Mouse (Mus musculus) ZHBTc4 (cell line): Measurements from ENCODE around the gene Pcbp2.
A peak's percentile ranks its signal among the peaks of the same experiment; 100 is the strongest.

Experiments used
- DNase-seq: peaks from one replicate; pipeline ENCODE4 v3.0.0-alpha.2; 2011; ENCODE audit warnings: low read depth, low spot score

Pcbp2 gene

DNA sequence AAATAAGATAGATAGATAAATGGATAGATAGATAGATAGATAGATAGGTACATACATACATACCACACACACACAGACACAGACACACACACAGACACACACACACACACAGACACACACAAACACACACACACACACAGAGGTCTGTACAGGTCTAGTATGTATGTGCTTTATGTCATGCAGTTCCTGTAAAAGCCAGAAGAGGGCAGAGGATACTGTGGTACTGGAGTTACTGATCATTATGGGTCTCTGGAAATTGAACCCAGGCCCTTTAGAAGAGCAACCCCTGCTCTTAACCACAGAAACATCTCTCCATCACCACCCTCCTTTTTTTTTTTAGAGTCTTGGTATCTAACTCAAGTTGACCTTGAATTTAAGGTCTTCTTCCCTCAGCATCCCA lies 6.7 kb upstream of the Pcbp2 start:
- DNase-seq: peak; percentile 79

DNA sequence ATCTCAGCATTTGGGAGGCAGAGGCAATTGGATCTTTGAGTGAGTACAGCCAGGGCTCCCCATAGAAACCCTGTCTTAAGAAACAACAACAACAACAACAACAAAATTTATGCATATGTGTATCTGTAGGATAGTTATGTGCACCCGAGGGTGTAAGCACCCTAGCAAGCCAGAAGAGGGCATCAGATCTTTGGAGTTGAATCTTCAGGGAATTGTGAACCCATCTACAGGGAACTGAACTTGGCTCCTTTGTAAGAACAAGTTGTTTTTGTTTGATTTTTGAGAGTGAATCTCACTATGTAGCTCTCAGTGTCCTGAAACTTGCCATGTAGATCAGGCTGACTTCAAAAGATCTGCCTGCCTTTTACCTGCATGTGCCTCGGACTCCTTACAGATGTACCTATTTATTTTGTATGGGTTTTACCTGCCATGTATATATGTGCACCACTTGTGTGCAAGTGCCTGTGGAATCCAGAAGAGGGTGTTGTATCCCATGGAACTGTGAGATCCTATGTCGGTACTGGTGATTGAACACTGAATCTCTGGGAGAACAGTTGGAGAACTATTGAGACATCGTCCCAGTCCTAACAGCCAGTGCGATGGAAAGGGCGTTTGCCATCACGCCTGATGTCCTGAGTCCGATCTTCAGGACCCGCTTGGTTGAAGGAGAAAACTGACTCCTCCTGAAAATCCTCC lies 1.5 kb upstream of the Pcbp2 start:
- peak; percentile 65 for DNase-seq

DNA sequence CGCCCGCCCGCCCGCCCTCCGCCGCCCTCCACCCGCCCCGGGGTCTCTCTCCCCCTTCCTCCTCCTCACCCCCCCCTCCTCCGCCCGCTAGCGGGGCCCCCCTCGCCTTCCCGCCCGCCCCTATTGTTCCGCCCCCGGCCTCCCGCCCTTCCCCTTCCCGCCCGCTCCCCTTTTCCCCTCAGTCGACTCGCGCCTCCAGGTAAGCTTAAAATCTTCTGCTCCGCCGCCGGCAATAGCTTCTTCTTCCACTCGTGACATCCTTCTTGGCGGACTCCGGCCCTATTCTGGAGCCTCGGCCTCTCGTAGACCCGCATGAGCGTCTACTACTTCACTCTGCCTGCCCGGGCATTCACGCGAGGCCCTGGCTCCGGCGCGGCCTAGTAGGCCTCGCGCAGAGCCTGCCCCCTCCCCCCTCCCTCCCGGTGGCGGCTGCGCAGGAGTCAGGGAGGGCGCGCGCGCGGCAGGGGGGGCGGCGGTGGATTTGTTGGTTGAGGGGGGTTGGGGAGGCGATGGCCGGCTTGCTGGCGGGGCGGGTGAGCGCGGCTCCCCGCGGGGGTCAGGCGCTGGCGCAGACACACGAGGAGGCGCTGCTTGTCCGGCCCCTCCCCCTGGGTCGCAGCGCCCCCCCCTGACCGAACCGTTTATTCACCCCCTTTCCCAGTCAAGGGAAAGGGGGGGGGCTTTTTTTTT lies 411 bp downstream of the Pcbp2 start:
- DNase-seq: peak; percentile 91

DNA sequence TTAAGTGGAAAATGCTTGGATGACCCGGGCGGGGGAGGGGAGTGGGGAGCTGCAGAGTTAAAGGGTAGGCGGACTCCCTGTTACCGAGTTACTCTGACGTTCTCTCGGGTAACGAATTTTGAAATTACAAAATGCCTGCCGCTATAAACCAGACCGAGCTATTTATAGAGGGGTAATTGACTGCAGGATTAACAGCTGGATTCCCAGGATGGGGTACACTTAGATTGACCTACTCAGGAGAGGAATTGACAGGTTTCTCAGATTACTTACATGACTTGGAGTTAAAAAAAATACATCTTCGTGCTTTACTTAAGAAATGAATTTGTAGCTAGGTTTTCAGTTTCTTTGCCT lies 931 bp downstream of the Pcbp2 start:
- DNase-seq: no peak

DNA sequence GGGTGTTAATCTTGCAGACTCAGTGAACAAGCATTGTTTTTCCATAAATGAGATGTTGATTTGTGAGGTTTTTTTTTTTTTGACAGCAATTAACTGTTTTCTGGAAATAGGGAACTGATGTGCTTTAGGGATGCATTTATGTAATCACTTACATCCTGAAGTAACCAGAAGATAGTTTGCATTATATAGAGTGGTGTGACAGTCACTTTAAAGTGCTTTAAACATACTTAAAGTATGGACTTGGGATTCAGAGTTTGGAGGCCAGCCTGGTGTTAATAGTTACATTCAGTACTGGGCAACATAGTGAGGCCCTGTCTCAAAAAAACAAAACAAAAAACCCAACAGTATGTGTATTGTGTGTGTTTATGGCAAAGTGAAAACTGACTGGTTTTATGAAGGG lies 1.4 kb downstream of the Pcbp2 start:
- DNase-seq: no peak

DNA sequence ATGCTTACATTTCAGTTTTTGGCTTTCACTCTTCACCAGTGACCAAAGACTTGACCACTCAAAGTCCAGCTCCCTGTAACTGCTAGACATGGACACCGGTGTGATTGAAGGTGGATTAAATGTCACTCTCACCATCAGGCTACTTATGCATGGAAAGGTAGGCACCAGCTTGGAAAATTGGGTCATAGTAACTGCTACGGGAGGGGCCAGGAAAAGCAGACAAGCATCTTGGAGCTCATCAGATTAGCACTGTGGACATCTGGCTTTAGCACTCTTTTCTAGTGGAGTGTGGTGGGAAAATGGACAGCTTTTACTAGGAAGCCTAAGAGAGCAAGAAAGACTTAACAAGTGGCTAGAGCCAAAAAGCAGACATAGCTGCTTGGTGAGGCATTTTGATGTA lies 2.9 kb downstream of the Pcbp2 start:
- no peak for DNase-seq

DNA sequence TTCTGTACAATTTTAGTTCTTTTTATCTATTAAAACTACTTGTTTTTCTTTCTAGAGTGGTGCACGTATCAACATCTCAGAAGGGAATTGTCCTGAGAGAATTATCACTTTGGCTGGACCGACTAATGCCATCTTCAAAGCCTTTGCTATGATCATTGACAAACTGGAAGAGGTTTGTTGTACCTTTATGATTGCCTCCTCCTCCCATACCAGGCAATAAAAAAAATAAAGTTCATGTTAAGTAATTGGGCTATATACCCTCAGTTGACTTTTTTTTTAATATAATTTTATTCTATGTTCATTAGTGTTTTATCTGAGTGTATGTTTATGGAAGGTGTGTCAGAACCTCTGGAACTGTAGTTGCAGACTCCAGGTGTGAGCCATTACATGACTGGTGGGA lies 4.2 kb downstream of the Pcbp2 start:
- no peak for DNase-seq

DNA sequence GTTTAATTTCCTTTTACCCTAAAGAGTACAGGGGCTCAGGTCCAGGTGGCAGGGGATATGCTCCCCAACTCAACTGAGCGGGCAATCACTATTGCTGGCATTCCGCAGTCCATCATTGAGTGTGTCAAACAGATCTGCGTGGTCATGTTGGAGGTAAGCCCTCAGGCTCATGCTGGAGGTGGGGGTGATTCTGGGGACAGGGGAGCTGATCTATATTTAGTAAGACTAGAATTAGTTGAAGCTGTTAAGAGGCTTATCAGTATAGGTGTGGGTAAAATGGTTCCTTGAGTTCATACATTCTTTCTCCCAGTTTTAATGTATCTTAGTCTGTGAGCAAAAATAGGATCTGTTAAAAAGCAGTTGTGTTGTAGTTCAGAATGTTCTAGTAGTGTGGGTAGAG lies 12.8 kb downstream of the Pcbp2 start:
- DNase-seq: no peak

DNA sequence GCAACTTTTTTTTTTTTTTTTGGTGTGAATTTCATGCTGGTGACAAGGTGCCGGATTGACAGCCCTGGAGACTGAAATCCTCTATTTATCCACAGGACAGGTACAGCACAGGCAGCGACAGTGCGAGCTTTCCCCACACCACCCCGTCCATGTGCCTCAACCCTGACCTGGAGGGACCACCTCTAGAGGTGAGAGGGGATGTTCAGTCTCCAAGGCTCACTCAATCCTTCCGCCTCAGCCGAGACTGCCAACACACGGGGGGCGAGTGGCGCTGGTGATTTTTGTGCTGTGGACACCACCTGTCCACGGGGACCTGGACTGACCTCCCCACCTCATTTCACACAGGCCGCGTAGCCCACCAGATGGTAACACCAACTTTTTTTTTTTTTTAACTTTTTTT lies 15.5 kb downstream of the Pcbp2 start:
- no peak for DNase-seq

DNA sequence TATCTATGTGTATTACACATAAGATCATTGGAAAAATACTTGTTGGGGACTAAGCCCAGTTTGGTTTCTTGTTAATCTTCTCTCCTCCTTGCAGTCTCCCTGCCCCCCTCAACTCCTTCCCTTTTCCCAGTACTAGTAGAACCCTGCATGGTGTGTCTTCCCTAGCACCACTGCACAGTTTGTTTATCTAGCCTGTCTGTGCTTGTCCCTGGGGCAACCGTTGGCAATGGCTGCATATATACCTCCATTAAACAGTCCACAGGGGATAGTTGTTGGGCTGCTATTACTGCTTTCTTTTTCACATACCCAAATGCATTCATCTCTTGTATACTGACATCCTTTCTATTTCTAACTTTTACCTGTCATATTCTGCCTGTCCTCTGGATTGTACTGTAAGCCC lies 17.3 kb downstream of the Pcbp2 start:
- DNase-seq: no peak

DNA sequence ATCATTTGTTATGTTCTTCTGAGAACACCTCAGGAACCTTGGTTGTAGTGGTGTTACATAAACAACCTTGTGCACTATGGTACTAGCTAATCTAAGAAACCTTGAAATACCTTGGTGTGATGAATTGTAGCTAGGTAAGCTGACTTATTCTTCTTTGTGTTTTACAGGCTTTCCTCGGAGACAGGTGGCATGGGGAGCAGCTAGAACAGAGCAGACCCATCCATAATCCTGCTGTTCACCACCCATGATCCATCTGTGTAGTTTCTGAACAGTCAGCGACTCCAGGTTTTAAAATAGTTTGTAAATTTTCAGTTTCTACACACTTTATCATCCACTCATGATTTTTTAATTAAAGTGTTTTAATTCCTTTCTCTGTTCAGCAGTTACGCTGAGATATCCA lies 28.0 kb downstream of the Pcbp2 start:
- no peak for DNase-seq

DNA sequence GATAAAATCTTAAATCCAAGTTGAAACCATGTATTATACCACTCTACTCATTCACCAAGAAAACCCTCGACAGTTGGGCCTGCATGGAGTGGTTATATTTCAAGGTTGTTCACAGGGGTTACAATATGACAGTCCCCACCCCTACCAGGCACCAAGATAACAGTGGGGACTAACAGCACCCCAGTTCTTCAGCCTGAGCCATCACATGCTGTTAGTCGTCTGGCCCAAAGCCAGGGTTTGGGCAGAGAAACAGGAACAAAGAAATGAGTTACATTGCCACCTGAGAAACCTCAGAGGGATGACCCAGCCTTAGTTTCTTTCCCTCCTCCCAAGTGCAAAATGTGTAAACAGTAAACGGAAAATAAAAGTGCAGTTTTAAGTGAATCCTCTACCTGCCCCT lies 29.0 kb downstream of the Pcbp2 start:
- no peak for DNase-seq

DNA sequence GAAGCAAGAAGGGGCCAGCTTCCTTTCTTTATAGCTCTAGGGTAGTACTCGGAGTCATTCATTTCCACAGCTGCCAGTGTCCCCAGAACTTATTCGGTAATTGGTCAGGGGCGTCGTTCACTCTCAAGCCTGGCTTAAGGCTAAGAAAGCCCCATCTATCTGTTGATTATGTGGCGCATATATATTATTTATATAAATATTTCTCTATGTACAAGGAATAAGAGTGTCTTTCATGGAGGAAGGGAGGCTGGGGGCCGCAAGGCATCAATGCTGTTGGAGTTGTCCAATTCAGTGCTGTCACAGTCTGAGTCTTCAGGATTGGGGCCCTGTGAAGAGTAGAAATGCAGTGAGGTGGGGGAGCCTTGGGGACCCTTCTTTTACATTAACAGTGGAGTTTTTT lies 29.5 kb downstream of the Pcbp2 start:
- DNase-seq: no peak

DNA sequence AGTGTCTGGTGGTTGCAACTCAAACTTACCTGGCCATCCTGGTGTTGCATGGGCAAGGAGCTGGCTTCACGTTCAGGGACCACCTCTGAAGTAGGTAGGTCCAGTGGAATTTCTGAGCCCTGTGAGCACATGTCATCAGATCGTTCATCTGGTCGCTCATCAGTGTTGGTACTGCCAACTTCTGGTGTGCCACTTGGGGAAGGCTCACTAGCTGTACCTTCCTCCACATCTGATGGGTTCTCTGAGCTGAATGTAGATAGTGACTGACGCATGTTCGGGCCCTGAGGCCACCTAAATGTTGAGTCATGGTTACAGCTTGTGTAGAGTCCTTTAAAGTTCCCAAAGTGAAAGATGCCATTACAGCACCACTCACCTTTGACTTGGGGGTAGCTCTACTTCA lies 30.1 kb downstream of the Pcbp2 start:
- no peak for DNase-seq

DNA sequence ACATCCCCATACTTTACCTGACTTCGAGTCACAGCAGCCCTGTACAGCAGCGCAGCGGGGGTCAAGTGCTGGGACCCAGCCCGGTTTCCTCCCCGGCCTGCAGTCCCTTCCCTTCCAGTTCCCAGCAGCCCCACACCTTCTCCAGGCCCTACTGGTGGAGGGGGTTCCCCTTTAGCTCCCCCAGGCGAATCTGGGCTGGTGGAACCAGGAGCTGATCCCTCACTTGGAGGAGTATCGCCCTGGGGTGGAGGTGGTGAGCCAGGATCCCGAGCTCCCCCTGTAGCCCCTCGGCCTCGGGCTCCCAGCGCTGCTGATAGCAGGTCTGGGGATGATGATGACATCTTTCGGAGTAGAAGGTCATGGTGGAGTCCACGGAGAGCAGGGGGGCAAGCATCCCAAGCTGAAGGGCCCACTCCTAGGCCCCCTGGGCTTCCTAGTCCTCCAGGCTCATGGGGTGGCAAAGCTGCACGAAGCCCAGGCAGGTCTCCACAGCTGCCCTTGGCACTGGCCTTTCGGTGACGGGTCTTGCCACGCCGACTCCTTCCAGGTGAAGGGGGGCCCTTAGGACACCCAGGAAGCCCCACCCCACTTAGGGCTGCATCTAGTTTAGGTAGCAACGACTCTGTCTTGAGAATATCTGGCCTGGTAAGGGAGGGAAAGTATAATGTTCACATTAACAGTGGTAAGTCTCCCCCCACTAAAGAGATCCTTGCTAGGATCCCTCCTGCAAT lies 30.9 kb downstream of the Pcbp2 start:
- DNase-seq: no peak

DNA sequence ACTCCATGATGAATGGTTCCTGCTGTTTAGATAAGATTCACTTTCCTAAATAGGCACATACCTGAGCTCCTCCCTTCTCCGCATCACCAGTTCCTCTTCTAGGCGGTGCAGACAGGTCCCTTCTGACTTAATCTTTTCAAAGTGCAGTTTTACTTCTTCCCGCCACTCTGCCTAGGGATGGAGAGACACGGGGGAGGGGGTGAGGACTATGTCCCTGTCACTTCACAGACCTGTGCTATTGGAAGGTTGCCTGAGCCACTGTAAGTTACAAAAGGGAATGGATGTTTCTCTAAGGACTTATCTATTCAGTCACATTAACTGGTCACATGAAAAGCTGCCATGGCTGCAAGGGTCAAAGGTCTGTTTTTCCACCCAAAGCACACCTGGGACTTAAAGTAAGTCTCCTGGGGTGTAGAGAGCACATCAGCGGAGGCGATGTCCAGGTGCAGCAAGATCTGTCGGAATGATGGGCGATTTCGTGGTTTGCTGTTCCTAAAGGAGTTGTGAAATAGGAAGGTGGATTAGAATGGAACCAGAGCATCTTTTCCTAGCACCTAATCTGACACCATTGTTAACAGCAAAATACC lies 32.0 kb downstream of the Pcbp2 start:
- no peak for DNase-seq

DNA sequence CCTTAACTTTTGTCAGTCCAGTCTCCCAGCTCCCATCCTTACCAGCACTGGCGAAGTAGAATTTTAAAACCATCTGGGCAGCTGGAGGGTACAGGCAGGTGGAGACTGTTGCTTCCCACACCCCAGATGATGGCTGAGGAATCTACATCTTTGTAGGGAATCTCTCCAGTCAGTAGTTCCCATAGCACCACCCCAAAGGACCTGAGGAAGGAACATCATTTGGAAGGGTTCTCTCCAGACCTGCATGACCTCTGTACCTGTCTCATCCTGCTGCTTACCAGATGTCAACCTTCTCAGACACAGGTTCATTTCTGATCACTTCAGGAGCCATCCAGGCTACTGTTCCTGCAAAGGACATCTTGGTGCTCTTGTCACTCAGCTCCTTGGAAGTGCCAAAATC lies 33.1 kb downstream of the Pcbp2 start, which contains the start of gene Gm10337:
Gene Gm10337, plus strand, starts transcription at position 276 of the 400 bp plus-strand sequence.
- no peak for DNase-seq

DNA sequence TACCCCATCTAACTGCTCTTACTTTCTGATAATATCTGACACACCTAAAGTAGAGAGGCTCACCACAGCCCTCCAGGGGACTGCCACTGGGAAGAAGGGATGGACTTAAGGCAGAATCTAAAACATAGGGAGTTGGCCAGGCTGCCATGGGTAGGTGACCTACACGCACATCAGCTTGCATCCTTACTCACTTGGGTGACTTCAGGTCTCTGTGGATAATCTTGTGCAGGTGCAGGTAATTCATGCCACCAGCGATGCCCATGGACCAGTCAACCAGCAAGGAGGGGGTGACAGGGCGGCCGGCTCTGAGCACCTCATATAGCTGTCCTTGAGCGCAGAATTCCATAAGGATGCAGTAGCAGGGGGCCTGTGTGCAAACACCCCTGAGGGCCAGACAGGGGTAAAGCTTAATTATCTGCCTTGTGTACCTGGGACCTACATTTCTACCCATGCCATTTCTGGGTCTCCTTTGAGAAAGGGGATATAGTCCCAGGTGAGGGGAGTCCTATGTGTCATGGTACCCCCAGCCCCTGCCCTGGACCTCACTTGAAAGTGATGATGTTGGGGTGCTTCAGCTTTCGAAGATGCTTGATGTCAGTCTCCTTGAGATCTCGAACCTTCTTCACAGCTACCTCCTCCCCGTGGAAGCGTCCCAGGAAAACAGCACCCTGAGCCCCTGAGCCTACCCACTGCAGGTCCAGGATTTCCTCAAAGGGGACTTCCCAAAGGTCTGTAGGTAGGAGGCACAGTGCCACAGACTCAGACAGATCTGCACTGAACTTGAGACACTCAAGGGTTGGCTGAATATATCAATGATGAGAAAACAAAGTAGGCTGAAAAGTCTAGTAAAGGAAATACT lies 33.8 kb downstream of the Pcbp2 start:
- no peak for DNase-seq

DNA sequence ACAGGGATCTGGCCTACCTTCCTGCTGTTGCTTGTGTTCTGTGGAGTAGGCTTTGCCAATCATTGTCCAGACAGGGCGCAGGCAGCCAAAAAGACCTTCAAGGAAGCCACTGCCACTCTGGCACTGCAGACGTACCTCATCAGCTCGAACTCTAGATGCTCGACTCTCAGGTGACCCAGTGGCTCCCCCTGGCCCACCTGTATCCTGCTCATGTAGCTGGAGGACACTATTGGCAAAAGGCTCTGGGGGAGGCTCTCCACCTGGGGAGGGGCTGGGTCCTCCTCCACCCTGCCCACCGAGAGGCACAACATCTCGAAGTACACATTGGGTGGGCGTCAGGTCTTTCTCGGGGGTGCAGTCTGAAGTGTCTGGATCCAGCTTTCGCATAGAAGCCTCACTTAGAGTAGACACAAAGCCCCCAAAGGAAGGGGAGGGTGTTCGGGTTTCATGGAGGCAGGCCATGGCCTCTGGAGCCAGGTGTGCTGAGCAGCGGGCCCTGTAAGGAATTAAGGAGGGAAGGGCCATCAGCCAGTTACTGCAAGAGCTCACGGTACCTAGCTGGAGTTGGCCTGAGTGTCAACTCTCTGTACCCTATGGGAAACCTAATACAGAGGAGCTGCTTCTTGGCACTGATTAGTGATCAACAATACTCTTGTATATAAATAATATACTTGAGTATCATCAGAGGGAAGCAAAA lies 34.9 kb downstream of the Pcbp2 start:
- DNase-seq: no peak

DNA sequence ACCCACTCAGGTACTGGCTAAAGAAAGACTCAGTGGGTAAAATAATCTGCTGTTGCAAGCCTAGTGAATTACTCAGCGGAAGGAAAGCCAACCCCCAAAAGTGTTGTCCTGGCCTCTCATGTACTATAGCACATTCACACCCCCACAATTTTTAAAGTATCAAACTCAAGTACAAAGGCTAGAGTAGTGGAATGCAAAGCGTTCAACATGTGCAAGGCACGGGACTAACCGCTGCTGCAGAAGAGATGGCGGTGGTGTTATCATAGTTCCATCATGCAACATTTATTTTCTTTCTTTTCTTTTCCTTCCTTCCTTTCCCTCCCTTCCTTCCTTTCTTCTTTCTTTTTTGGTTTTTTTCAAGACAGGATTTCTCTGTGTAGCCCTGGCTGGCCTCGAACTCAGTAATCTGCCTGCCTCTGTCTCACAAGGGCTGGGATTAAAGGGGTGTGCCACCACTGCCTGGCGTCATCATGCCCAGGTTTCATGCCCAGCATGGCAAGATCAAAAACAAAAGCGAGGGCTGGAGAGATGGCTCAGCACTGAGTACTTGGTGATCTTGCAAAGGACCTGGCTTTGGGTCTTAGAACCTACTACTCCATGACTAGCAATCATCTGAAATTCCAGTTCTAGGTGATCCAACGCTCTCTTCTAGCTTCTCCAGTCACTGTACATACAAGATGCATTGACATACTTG lies 35.6 kb downstream of the Pcbp2 start:
- no peak for DNase-seq
